Mouse (Mus musculus) macrophage (primary cell): Measurements from ENCODE around the gene Tcte1. TPM values are rescaled to one million over a fixed set of nuclear protein-coding genes. Genes with fewer than 3 reads are reported as not detected.

Experiments
- H3K27ac ChIP-seq: fragments of 350-480 bp; formaldehyde crosslinking; 2 replicates; pipeline ENCODE4 v1.9.0; 2021
- H3K36me3 ChIP-seq: fragments of 350-480 bp; formaldehyde crosslinking; 2 replicates; pipeline ENCODE4 v1.9.0; 2021; ENCODE audit errors: inconsistent target
- H3K4me3 ChIP-seq: fragments of 350-480 bp; formaldehyde crosslinking; 2 replicates; pipeline ENCODE4 v1.9.0; 2021; ENCODE audit errors: inconsistent target
- H3K79me2 ChIP-seq: fragments of 350-480 bp; formaldehyde crosslinking; 2 replicates; pipeline ENCODE4 v1.9.0; 2021; ENCODE audit errors: inconsistent target
- WGBS: methylation state at CpG from one replicate; pipeline ENCODE4 v1.1.7; 2026; ENCODE audit warnings: inconsistent platforms; ENCODE audit not compliant: missing documents; 5-methylcytosine and 5-hydroxymethylcytosine counted together
- polyA plus RNA-seq: library from polyadenylated mRNA; stranded (reverse); fragments of 250-400 nt; gene quantifications from 3 replicates; pipeline ENCODE4 v1.2.4, GENCODE M21; 2018; ENCODE audit warnings: inconsistent platforms

Tcte1 gene
- polyA plus RNA-seq, 1 experiment from 2014 or later, result not detected

- H3K79me2 ChIP-seq, result no peaks in the 10 kb centered on the region
- no peak overlapping the region for H3K4me3 ChIP-seq
- H3K27ac ChIP-seq, result no peak overlapping the region
- H3K36me3 ChIP-seq, result no peaks in the 10 kb centered on the region
- WGBS, result 88% methylated on average over 5 of the region's 5 CpGs
These were observed 24.4 kb downstream of the Tcte1 start for GRCm38 (mm10) chr17:45547461-45548190.

GRCm38 (mm10) chr17:45548541-45549512 is 25.6 kb downstream of the Tcte1 start:
- WGBS, result 6% methylated on average over 56 of the region's 68 CpGs
- H3K79me2 ChIP-seq, result no peaks in the 10 kb centered on the region
- no peak overlapping the region for H3K4me3 ChIP-seq
- H3K36me3 ChIP-seq, result no peaks in the 10 kb centered on the region
- no peak overlapping the region for H3K27ac ChIP-seq

- Histone ChIP-seq H3K36me3 (no peaks in the 10 kb centered on the region), H3K27ac (no peak within 1 kb of the TSS), H3K79me2 (no peaks in the 10 kb centered on the region), H3K4me3 (no peak within 1 kb of the TSS)
- WGBS, result 16% methylated on average over 12 of the region's 29 CpGs
These were observed 26.5 kb downstream of the Tcte1 start, which contains the start of gene Tmem151b for GRCm38 (mm10) chr17:45549617-45550181. Gene Tmem151b (minus strand): TSS chr17:45549677.

- Histone ChIP-seq H3K4me3 (no peak overlapping the region), H3K79me2 (no peaks in the 10 kb centered on the region), H3K27ac (no peak overlapping the region), H3K36me3 (no peaks in the 10 kb centered on the region)
- 51% methylated on average over 5 of the region's 5 CpGs for WGBS
These were observed 27.0 kb downstream of the Tcte1 start for GRCm38 (mm10) chr17:45550253-45550652.

- Histone ChIP-seq H3K36me3 (no peaks in the 10 kb centered on the region), H3K79me2 (peaks cover 6% of the 10 kb centered on the region; the same call in 1 of the 2 replicates), H3K4me3 (no peak overlapping the region), H3K27ac (no peak overlapping the region)
- 70% methylated on average over 7 of the region's 7 CpGs for WGBS
These were observed 28.1 kb downstream of the Tcte1 start for GRCm38 (mm10) chr17:45551249-45551796.

- Histone ChIP-seq H3K27ac (no peak overlapping the region), H3K4me3 (no peak overlapping the region), H3K79me2 (peaks cover 7% of the 10 kb centered on the region; the same call in 1 of the 2 replicates), H3K36me3 (no peaks in the 10 kb centered on the region)
- 12% methylated on average over 8 of the region's 8 CpGs for WGBS
These were observed 28.7 kb downstream of the Tcte1 start for GRCm38 (mm10) chr17:45551816-45552451.

DNA sequence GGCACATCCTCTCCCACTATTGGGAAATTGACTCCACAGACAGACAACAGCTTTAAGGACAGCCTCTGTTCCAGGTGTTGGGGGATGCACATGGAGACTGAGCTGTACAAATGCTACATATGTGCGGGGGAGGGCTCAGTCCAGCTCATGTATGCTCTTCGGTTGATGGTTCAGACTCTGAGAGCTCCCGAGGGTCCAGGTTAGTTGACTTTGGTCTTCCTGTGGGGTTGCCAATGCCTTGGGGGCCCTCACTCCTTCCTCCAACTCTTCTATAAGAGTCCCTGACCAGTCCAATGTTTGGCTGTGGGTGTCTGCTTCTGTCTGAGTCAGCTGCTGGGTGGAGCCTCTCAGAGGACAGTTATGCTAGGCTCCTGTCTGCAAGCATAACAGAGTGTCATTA is 29.8 kb downstream of the Tcte1 start:
- WGBS, result 89% methylated on average over 3 of the region's 3 CpGs
- Histone ChIP-seq H3K36me3 (no peaks in the 10 kb centered on the region), H3K4me3 (no peak overlapping the region), H3K27ac (no peak overlapping the region), H3K79me2 (peaks cover 7% of the 10 kb centered on the region; the same call in 1 of the 2 replicates)

GRCm38 (mm10) chr17:45554420-45554819 is 31.2 kb downstream of the Tcte1 start:
- WGBS, result 36% methylated on average over 1 of the region's 1 CpGs
- Histone ChIP-seq H3K27ac (no peak overlapping the region), H3K79me2 (peaks cover 7% of the 10 kb centered on the region; the same call in 1 of the 2 replicates), H3K4me3 (no peak overlapping the region), H3K36me3 (no peaks in the 10 kb centered on the region)

- Histone ChIP-seq H3K4me3 (peak within 1 kb of the TSS; percentile 60), H3K36me3 (peaks cover 7% of the 10 kb centered on the region; the same call in 1 of the 2 replicates), H3K79me2 (peaks cover 7% of the 10 kb centered on the region; the same call in 1 of the 2 replicates), H3K27ac (peak within 1 kb of the TSS; percentile 37)
- WGBS, result 0% methylated on average over 42 of the region's 45 CpGs
These were observed 32.3 kb downstream of the Tcte1 start, which contains the start of gene Nfkbie for GRCm38 (mm10) chr17:45555452-45556106. Gene Nfkbie (plus strand): TSS chr17:45555703.

DNA sequence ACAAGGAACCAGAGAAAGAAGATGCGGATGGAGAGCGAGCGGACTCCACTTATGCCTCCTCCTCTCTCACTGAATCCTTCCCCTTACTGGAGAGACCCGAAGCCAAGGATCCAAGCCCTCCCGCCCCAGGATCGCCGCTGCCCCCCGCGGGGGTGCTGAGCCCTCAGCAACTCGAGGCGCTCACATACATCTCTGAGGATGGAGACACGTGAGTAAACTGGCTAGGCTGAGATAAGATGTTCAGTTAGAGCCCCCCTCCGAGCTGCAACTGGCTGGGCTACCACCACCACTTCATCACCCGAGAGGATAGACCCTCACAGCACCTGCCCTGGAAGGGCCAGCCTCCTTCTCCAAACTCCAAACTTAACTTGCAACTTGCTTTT is 32.9 kb downstream of the Tcte1 start:
- peak overlapping the region; percentile 60 for H3K4me3 ChIP-seq
- peak overlapping the region; percentile 37 for H3K27ac ChIP-seq
- WGBS, result 1% methylated on average over 14 of the region's 14 CpGs
- H3K79me2 ChIP-seq, result peaks cover 7% of the 10 kb centered on the region; the same call in 1 of the 2 replicates
- H3K36me3 ChIP-seq, result peaks cover 11% of the 10 kb centered on the region; the same call in 1 of the 2 replicates

DNA sequence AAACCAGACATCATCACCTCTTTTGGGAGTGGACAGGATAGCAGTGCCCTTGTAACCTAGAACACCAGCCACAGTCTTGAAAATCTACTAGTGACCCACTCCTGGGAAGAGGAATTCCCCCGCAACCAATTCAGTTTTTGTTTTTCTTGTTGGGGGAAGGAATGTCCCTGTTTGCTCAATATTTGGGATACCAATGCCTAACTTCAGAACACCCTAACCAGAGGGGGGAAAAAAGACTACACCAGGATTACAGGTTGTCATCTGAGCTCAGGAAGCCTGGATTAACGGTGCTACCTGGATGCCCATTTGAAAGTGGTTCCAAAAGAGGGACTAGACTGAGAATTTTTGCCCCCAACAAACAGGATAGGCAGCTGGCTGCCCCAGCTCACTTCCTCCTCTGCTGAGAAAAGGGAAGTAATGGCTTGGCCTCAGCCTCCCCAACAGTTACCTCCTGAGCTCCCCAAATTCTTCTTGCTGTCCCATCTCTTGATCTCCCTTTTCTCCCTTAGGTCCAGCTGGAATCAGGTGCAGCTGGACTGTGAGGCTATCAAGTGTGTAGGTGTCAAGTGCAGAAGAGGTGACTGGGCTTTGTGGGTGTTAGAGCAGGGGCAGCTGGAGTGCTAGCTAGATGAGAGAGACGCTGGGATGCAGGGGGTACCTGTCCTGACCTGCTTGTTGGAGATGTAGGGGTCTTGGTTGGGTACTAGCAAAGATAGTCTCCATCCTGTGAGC is 33.4 kb downstream of the Tcte1 start:
- peak overlapping the region; percentile 60 for H3K4me3 ChIP-seq
- H3K27ac ChIP-seq, result peak overlapping the region; percentile 37
- H3K79me2 ChIP-seq, result peaks cover 7% of the 10 kb centered on the region; the same call in 1 of the 2 replicates
- peaks cover 15% of the 10 kb centered on the region; the same call in 1 of the 2 replicates for H3K36me3 ChIP-seq
- WGBS, result 3% methylated on average over 3 of the region's 3 CpGs

- Histone ChIP-seq H3K36me3 (peaks cover 16% of the 10 kb centered on the region; the same call in 1 of the 2 replicates), H3K27ac (peak overlapping the region; percentile 37), H3K79me2 (peaks cover 7% of the 10 kb centered on the region; the same call in 1 of the 2 replicates), H3K4me3 (peak overlapping the region; percentile 60)
- 12% methylated on average over 7 of the region's 7 CpGs for WGBS
These were observed 34.1 kb downstream of the Tcte1 start for GRCm38 (mm10) chr17:45557246-45557824.
